10 mouse cellular contexts compared by ENCODE assay signal in the genomic region with DNA sequence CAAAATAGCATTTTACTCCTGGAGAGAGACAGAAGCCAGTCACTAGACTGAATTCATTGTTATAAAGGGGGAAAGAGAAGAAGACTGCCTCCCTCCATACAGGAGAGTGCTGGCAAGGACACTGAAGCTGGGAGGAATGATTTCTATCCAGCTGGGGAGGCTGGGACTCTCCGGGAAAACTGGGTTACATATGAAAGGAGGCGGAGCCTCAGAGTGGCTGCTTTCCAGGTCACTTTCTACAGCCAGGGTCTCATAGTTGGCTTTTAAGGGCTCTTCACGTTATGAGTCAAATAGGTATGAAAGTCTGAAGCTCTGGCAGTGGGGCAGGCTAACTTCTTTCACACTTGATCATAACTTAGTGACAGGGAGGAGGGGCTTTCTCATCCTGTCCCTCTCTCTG.
A peak's percentile ranks its signal among the peaks of the same experiment; 100 is the strongest.
DNase-seq lines count a peak whose midpoint lies in the region; ATAC-seq and TF ChIP-seq lines count a peak whose summit lies in the region.
"Had no signal": no experiment of that assay in that cellular context is flagged by ENCODE, and none has a peak within 500 bp of the region (broad histone marks: within the 10 kb centered on the region; RNA-seq: fewer than 3 reads in every experiment).

No protein-coding gene starts in this region.

- no peaks in the 10 kb centered on the region for H3K27me3 ChIP-seq in intestine, embryonic 15.5 days (replicated peaks)
- no peaks in the 10 kb centered on the region for H3K27me3 ChIP-seq in intestine, postnatal 0 days (replicated peaks; ENCODE audit: control insufficient read depth, insufficient read depth, low read length)
- H3K27me3 ChIP-seq in embryonic facial prominence, embryonic 10.5 days (replicated peaks; ENCODE audit: low read depth, poor library complexity, severe bottlenecking) = no peaks in the 10 kb centered on the region

- DNase-seq in cerebellum, adult 11 months = peak; percentile 26
- DNase-seq in cerebellum, adult 8-10 months = no peak
- no peak for DNase-seq in embryonic facial prominence, embryonic 10.5 days (ENCODE audit: low spot score)
- peak; percentile 37 for DNase-seq in lung, postnatal 14 days
- DNase-seq in testis, postnatal 10 days (ENCODE audit: low spot score) = no peak

- no peak overlapping the region for H3K27ac ChIP-seq in intestine, embryonic 15.5 days
- H3K27ac ChIP-seq in intestine, postnatal 0 days (ENCODE audit: low read depth, low read length) = no peak overlapping the region
- 0 out of 2 replicates have a peak overlapping the region, but pooled peaks have one; percentile 1 for H3K27ac ChIP-seq in embryonic facial prominence, embryonic 10.5 days (replicated peaks)
- H3K27ac ChIP-seq: hindbrain, embryonic 14.5 days; midbrain, embryonic 10.5 days had no signal

- H3K36me3 ChIP-seq in intestine, embryonic 15.5 days = no peaks in the 10 kb centered on the region
- H3K36me3 ChIP-seq in intestine, postnatal 0 days (ENCODE audit: control insufficient read depth, insufficient read depth) = no peaks in the 10 kb centered on the region
- H3K36me3 ChIP-seq in embryonic facial prominence, embryonic 10.5 days (replicated peaks) = no peaks in the 10 kb centered on the region
- H3K36me3 ChIP-seq: midbrain, embryonic 10.5 days had no signal

- H3K9ac ChIP-seq in intestine, embryonic 15.5 days = no peak overlapping the region
- H3K9ac ChIP-seq in intestine, postnatal 0 days (ENCODE audit: low read depth, low read length) = no peak overlapping the region
- H3K9ac ChIP-seq: hindbrain, embryonic 14.5 days had no signal

- ATAC-seq in intestine, embryonic 15.5 days = peak; percentile 53; the same call in 1 of the 2 replicates
- ATAC-seq in intestine, postnatal 0 days = no peak
- no peak for ATAC-seq in megakaryocyte progenitor cell, adult 5-6 weeks (replicated peaks; ENCODE audit: poor library complexity)

- no peaks in the 10 kb centered on the region for H3K9me3 ChIP-seq in intestine, embryonic 15.5 days
- no peaks in the 10 kb centered on the region for H3K9me3 ChIP-seq in intestine, postnatal 0 days (ENCODE audit: control insufficient read depth)
- no peaks in the 10 kb centered on the region for H3K9me3 ChIP-seq in embryonic facial prominence, embryonic 10.5 days
- H3K9me3 ChIP-seq: midbrain, embryonic 10.5 days had no signal

- no peak for TF ChIP-seq CTCF in intestine, postnatal 0 days (IDR thresholded peaks at IDR 0.05; ENCODE audit: low read depth)

- no peak overlapping the region for H3K4me3 ChIP-seq in intestine, embryonic 15.5 days (replicated peaks)
- H3K4me3 ChIP-seq in intestine, postnatal 0 days (ENCODE audit: low read depth, low read length) = no peak overlapping the region
- H3K4me3 ChIP-seq in embryonic facial prominence, embryonic 10.5 days = no peak overlapping the region
- H3K4me3 ChIP-seq: midbrain, embryonic 10.5 days had no signal

- WGBS in intestine, embryonic 15.5 days = 32% methylated on average over 3 of the region's 3 CpGs
- WGBS in intestine, postnatal 0 days = 26% methylated on average over 3 of the region's 3 CpGs
- WGBS in embryonic facial prominence, embryonic 10.5 days = 34% methylated on average over 3 of the region's 3 CpGs

- H3K4me1 ChIP-seq in intestine, embryonic 15.5 days (replicated peaks) = 0 out of 2 replicates have a peak, but pooled peaks cover 12% of the 10 kb centered on the region
- H3K4me1 ChIP-seq in intestine, postnatal 0 days (replicated peaks; ENCODE audit: control insufficient read depth, insufficient read depth, low read length) = 0 out of 2 replicates have a peak, but pooled peaks cover 5% of the 10 kb centered on the region
- peaks cover 44% of the 10 kb centered on the region for H3K4me1 ChIP-seq in embryonic facial prominence, embryonic 10.5 days

- no peak overlapping the region for H3K4me2 ChIP-seq in intestine, embryonic 15.5 days (replicated peaks)
- no peak overlapping the region for H3K4me2 ChIP-seq in intestine, postnatal 0 days (replicated peaks; ENCODE audit: low read depth)
- H3K4me2 ChIP-seq: hindbrain, embryonic 14.5 days had no signal

Comparison
In these comparisons a context has a peak if more than half of its experiments do, and no peak if none do; other contexts are left out.
1. DNase-seq: peak in cerebellum, adult 11 months (single experiment) and lung, postnatal 14 days (single experiment); none in cerebellum, adult 8-10 months (single experiment), embryonic facial prominence, embryonic 10.5 days (single experiment) and testis, postnatal 10 days (single experiment).